Mouse (Mus musculus) layer of hippocampus, postnatal 14 days (tissue): ENCODE measurements around the gene Prim1. TPM values are rescaled to one million over a fixed set of nuclear protein-coding genes. Genes with fewer than 3 reads are reported as not detected.
A peak's percentile ranks its signal among the peaks of the same experiment; 100 is the strongest.

Experiments
- DNase-seq, 2 experiments: peaks; one replicate each; pipeline ENCODE4 v3.0.0; 2021 to 2022; ENCODE audit warnings: low spot score in 2 of 2, mixed read lengths in 1 of 2
- long read RNA-seq, 2 experiments: library from polyadenylated mRNA; stranded (forward); transcript quantifications; one replicate each; pipeline ENCODE4 v2.0.0; 2021
- total RNA-seq, 2 experiments: library from RNA; stranded (reverse); gene quantifications; 2 replicates each; pipeline ENCODE4 v1.2.3; 2021

The Prim1 gene
- total RNA-seq = 1 to 10 TPM; 5.4 to 6.6 TPM
- long read RNA-seq, experiment 1, partial matches to known transcripts = 0 of 2 reads
- long read RNA-seq, experiment 1, other reads (novel, unspliced or antisense) = 0 of 2 reads
- long read RNA-seq, experiment 2, transcript Prim1-201 (13 exons, 1,583 nt) = major isoform, 6 of 6 reads
- long read RNA-seq, experiment 2, partial matches to known transcripts = 0 of 6 reads
- long read RNA-seq, experiment 2, other reads (novel, unspliced or antisense) = 0 of 6 reads

GRCm38 (mm10) chr10:128015068-128015934 is at the start of gene Prim1:
Gene Prim1 (plus strand): TSS chr10:128015168.
- peak; percentile 63 to 76 for DNase-seq

- DNase-seq = no peak
Observed at GRCm38 (mm10) chr10:127966506-127966905, 48.5 kb upstream of the Prim1 start.

- DNase-seq = no peak
Observed at GRCm38 (mm10) chr10:127969820-127970219, 45.1 kb upstream of the Prim1 start.

- no peak for DNase-seq
Observed at GRCm38 (mm10) chr10:127970359-127970831, 44.6 kb upstream of the Prim1 start.

GRCm38 (mm10) chr10:127971135-127971534 is 43.8 kb upstream of the Prim1 start:
- DNase-seq = no peak

GRCm38 (mm10) chr10:127974062-127974461 is 40.9 kb upstream of the Prim1 start:
- DNase-seq = no peak

- DNase-seq = no peak
Observed at GRCm38 (mm10) chr10:127975503-127975902, 39.5 kb upstream of the Prim1 start.

- DNase-seq = peak; percentile 3 to 16
Observed at GRCm38 (mm10) chr10:127984650-127985049, 30.3 kb upstream of the Prim1 start.

GRCm38 (mm10) chr10:127985601-127986000 is 29.4 kb upstream of the Prim1 start:
- peak in 1 of 2 experiments; percentile 12 for DNase-seq

GRCm38 (mm10) chr10:127996690-127997089 is 18.3 kb upstream of the Prim1 start:
- DNase-seq = no peak

- DNase-seq = no peak
Observed at GRCm38 (mm10) chr10:127998260-127998659, 16.7 kb upstream of the Prim1 start.

- DNase-seq = no peak
Observed at GRCm38 (mm10) chr10:128003281-128003801, 11.6 kb upstream of the Prim1 start.

GRCm38 (mm10) chr10:128004918-128005317 is 10.1 kb upstream of the Prim1 start:
- DNase-seq = no peak

GRCm38 (mm10) chr10:128005479-128005878 is 9.5 kb upstream of the Prim1 start:
- no peak for DNase-seq

GRCm38 (mm10) chr10:128007446-128007845 is 7.5 kb upstream of the Prim1 start, which contains the start of gene Hsd17b6:
Gene Hsd17b6 (minus strand): TSS chr10:128007611.
- no peak for DNase-seq

- DNase-seq = peak; percentile 77 to 85
Observed at GRCm38 (mm10) chr10:128008207-128008889, 6.6 kb upstream of the Prim1 start.

- DNase-seq = no peak
Observed at GRCm38 (mm10) chr10:128009735-128010134, 5.2 kb upstream of the Prim1 start.

GRCm38 (mm10) chr10:128022196-128022595 is 7.2 kb downstream of the Prim1 start:
- DNase-seq = no peak

GRCm38 (mm10) chr10:128023496-128023895 is 8.5 kb downstream of the Prim1 start:
- no peak for DNase-seq

GRCm38 (mm10) chr10:128029931-128030330 is 15.0 kb downstream of the Prim1 start:
- DNase-seq = no peak

GRCm38 (mm10) chr10:128030860-128031259 is 15.9 kb downstream of the Prim1 start:
- no peak for DNase-seq
